Mouse (Mus musculus) activated CD4-positive, CD25-positive, alpha-beta regulatory T cell (primary cell): ENCODE measurements around the gene Angpt4. TPM values are rescaled to one million over a fixed set of nuclear protein-coding genes. Genes with fewer than 3 reads are reported as not detected.

Source experiments
- polyA plus RNA-seq, 2 experiments: library from polyadenylated mRNA; unstranded; fragments of 100-300 nt; shearing (Covaris generic); gene quantifications; one replicate each; pipeline ENCODE4 v1.2.1; 2017

Gene Angpt4
- polyA plus RNA-seq: under 1 TPM; 0.07 to 0.11 TPM

DNA sequence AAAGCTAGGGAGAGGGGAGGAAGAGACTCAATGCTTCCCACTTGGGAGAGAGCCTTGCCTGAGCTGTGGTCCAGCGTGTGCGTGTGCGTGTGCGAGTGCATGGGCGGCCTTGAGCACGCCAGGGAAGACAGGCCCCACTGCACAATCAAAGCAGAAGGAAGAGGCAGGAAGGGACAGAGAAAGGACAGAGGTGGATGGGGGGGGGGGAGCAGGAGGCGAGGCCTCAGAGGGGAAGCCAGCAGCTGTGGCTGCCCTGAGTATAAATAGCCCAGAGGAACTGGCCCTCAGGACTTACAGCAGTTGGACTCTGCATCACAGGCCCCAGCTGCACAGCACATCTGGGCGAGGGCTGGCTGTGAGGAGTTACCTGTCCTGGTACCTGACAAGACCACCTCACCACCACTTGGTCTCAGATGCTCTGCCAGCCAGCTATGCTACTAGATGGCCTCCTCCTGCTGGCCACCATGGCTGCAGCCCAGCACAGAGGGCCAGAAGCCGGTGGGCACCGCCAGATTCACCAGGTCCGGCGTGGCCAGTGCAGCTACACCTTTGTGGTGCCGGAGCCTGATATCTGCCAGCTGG, at the start of gene Angpt4:
Gene Angpt4, plus strand, starts transcription at position 292 of the 582 bp plus-strand sequence.

DNA sequence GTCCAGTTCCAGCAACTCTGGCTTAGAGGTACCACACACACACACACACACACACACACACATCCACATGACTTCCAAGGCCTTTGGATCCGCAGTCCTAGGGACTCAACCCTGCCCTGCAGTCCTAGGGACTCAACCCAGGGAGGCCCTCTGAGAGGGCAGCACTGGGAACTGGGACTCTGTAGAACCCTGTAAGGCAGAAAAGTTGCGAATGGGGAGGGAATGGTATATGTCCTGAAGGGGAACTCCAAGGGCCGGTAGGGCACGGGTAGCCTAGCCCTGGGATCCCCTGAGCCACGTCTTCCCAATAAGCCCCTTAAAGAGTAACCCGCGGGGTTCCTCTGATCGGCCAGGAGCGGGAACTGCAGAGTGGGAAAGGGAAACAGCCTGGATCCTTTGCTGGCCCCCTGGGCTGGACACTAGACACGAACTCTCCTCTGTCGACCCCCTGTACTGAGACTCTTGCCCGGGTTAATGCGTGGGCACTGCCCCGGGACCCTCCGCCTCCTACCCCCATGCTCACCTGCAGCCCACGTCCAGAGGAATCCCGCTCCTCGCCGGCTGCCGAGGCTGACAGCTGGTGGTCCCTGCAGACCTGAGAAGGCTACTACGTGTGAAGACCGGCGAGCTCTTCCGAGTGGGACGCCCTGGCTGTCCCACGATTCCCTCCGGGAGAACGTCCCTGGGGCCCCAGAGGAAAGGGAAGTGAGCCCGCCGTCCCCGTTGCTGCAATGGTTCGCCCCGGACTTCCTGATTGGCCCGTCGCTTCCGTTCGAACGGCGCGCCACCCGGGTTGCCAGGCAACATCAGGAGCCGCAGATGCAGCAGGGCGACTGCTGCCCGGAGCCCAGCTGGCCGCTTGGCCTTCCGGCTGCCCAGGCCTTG, 68.7 kb downstream of the Angpt4 start, which contains the start of gene Fam110a:
Gene Fam110a, minus strand, starts transcription at position 750 of the 885 bp plus-strand sequence.

Other genes with a start within 250 kb of the Angpt4 start
- gene Rad21l, start 242.7 kb upstream of the Angpt4 start, polyA plus RNA-seq: not detected
- gene Tmem74b, start 209.2 kb upstream of the Angpt4 start, polyA plus RNA-seq: under 1 TPM; 0.16 TPM
- gene Psmf1, start 167.0 kb upstream of the Angpt4 start, polyA plus RNA-seq: 10 to 100 TPM; 64.7 to 67.1 TPM
- not detected for gene Rspo4, start 68.3 kb upstream of the Angpt4 start, polyA plus RNA-seq
- gene Fam110a, start 69.0 kb downstream of the Angpt4 start, polyA plus RNA-seq: 10 to 100 TPM; 13.9 to 35.6 TPM
- 10 to 100 TPM in 1 of 2 experiments, 1 to 10 TPM in 1; 7.6 to 12.5 TPM for gene Slc52a3, start 85.3 kb downstream of the Angpt4 start, polyA plus RNA-seq
- gene Scrt2, start 170.3 kb downstream of the Angpt4 start, polyA plus RNA-seq: not detected
- 1 to 10 TPM; 1.0 to 4.3 TPM for gene Srxn1, start 194.3 kb downstream of the Angpt4 start, polyA plus RNA-seq
- under 1 TPM in 1 of 2 experiments, not detected in 1; 0.17 TPM for gene Tcf15, start 232.4 kb downstream of the Angpt4 start, polyA plus RNA-seq